Mouse (Mus musculus): ENCODE data around the gene Lrrc3b. TPM values are rescaled to one million over a fixed set of nuclear protein-coding genes. Genes with fewer than 3 reads are reported as not detected.

The Lrrc3b gene
- polyA plus RNA-seq (2014; fragmentation: Illumina TruSeq; extraction: RNeasy Lipid Tissue Mini Kit (QIAGEN cat#74804); ENCODE audit: low replicate concordance), result 1.0 TPM

DNA sequence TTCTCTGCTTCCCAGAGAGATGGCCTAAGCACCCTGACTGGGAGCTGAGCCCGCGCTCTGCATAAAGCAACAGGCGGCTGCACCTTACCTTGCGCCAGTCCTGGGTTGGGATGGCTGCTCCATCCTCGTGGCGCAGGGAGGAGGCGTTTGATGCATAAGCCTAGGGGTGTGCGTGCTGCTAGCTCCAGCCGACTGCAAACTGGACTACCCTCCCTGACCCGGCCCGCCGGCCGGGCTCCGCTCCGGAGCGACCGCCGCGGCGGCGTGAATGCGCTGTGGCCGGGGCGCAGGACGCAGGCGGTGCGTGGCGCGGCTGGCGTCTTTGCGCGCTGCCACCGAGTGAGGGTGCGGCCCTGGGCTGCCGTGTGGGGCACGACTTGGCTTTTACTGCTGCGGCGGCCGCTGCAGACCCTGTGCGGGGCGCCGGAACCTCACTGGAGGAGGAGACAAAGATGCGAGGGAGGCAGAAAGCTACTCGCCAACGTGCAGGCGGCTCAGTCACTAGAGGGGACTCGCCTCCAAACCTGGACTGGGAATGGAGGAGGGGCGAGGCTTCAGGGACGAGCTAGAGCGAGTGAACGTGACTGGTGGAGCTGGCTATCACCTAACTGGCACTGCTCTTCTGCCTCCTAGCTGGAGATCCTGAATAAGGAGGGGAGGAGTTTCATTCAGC is at the start of gene Lrrc3b:
Gene Lrrc3b, minus strand, starts transcription at position 503 of the 673 bp plus-strand sequence.

